Mouse (Mus musculus): Measurements from ENCODE around the gene Lrrfip1.

DNA sequence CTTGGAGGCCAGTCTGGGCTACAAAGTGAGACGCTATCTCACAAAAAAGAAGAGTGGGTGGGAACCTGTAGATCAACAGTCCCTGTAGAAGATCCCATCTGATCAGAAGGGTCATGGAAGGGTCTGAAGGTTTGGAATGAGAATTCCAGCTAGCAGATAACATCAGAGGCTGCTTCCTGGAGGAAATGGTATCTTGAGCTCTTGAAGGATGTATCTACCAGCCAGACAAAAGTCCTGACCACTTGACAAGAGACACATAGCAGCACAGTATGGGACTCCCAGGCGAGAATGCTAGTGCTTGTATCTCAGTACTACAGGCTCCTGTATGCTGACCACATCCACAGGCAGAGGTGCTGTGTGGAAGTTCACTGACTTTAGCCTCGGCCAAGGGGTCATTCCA, 2.6 kb downstream of the Lrrfip1 start:
- TF ChIP-seq CTCF (IDR thresholded peaks at IDR 0.05; ENCODE audit: low read depth, low read length) = no peak
- no peak for TF ChIP-seq POLR2A (IDR thresholded peaks at IDR 0.05; ENCODE audit: borderline replicate concordance, low read depth, low read length)

Data from bone marrow macrophage, adult 2 months (primary cell).